Mouse (Mus musculus): ENCODE data around the gene Ect2.

The Ect2 gene

GRCm38 (mm10) chr3:27064886-27065285 is 88.8 kb downstream of the Ect2 start:
- no peak for DNase-seq

DNA sequence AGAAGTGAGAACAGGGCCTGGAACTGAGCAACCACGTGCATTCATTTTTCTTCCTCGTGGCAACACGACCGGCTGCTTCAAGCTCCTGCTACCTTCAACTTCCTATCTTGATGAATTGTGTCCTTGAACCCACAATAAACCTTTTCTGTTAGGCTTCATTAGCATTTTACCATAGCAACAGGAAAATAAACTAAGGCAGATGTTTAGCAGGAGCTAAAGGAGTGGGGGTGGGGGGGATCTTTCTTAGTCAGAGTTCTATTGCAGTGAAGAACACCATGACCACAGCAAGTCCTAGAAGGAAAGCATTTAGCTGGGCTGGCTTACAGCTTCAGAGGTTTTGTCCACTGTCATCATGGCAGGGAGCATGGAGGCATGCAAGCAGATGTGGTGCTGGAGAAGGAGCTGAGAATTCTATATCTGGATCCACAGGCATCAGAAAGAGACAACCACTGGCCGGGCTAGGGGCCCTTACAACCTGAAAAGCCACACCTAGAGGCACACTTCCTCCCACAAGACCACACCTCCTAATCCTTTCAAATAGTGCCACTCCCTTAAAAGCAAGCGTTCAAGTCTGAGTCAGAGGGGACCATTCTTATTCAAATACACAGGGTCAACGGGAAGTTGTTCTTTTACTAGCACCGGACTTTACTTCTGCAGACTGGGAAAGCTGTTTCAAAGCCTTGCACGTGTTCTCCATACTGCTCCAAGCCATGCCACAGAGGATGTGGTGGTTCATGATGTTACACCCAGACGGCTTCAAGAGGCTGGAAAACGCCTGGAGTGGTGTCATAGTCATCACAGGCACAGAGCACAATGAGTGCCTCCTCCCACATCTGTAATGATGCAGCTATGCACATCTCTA is 90.0 kb downstream of the Ect2 start:
- DNase-seq: no peak

- no peak for DNase-seq
Observed at GRCm38 (mm10) chr3:27060441-27060840, 93.2 kb downstream of the Ect2 start.

DNA sequence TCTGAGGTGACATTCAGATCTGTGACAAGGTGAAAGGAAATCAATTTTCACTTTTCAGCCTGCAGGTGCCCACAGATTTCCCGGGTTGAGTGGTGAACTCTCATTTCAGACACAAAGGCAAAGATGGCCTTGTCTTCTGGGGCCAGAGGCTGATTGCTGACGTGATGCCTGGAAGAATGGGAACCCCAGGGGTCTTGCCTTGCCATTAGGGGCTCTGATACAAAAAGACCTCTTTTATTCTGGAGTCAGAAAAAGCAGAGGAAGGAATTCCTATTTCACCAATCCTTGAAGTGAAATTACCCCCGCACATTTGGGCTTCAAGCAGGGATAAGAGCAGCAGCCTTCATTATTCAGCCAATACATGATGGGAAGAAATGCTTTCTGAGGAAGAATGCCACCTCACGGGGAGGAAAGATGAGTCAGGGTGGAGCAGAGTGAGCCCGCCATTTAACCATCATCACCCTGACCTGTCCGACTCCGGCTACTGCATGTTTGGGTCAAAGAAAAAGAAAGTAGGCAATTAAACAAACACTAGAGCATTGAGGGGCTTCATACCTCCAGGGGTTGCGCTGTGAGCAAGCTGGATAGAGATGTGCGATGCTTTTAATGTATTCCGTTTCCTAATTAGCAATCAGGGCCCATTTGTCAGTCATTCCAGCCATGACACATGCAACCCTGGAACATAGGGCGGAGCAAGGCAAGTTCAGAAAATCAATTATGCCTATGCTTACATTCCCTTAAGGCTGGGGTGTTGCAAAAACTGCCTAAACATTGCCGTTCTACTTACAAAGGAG is 94.0 kb downstream of the Ect2 start:
- no peak for DNase-seq

- DNase-seq: no peak
Observed at GRCm38 (mm10) chr3:27055471-27055870, 98.2 kb downstream of the Ect2 start.

GRCm38 (mm10) chr3:27054766-27055165 is 98.9 kb downstream of the Ect2 start:
- no peak for DNase-seq

All from cerebellum, adult 11-12 months (tissue).